Mouse (Mus musculus): Measurements from ENCODE around the gene Ttc7. TPM values are rescaled to one million over a fixed set of nuclear protein-coding genes. Genes with fewer than 3 reads are reported as not detected.

The Ttc7 gene
- polyA plus RNA-seq, 1 experiment from 2014 or later = 2.1 TPM

- H3K27ac ChIP-seq (ENCODE audit: low read depth, low read length) = no peak overlapping the region
- ATAC-seq (ENCODE audit: insufficient read depth, low FRiP score, low TSS enrichment) (no peak), DNase-seq (ENCODE audit: low spot score) (no peak)
- 94% methylated on average over 14 of the region's 14 CpGs for WGBS
- no peak overlapping the region for H3K4me3 ChIP-seq (ENCODE audit: low read depth, low read length)
- no peak overlapping the region for H3K4me2 ChIP-seq (ENCODE audit: low read depth)
- H3K9ac ChIP-seq (ENCODE audit: low read length) = no peak overlapping the region
- H3K27me3 ChIP-seq (ENCODE audit: control insufficient read depth, insufficient read depth, low read length) = no peaks in the 10 kb centered on the region
- H3K36me3 ChIP-seq (ENCODE audit: control insufficient read depth, insufficient read depth, low read length) = no peaks in the 10 kb centered on the region
- H3K9me3 ChIP-seq (ENCODE audit: control insufficient read depth, low read length) = no peaks in the 10 kb centered on the region
- H3K4me1 ChIP-seq (ENCODE audit: control insufficient read depth, insufficient read depth, low read length) = peaks cover 23% of the 10 kb centered on the region
Measured at GRCm38 (mm10) chr17:87335152-87335551, 52.5 kb downstream of the Ttc7 start.

DNA sequence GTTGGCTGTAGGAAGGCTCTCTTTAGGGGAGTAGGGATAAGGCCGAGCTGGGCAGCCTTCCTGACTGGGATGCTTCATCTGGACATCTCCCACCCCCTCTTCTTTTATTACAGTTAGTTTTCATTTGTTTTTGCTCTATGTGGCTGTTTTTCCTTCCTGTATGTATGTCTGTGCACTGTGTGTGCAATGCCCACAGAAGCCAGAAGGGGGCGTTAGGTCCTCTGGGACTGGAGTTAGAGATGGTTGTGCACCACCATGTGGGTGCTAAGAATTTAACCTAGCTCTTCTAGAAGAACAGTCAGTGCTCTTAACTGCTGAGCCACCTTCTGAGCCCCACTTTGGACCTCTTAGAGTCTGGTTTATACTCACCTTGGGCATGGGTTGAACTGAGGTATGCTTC is 53.0 kb downstream of the Ttc7 start:
- H3K9me3 ChIP-seq (ENCODE audit: control insufficient read depth, low read length) = no peaks in the 10 kb centered on the region
- H3K4me2 ChIP-seq (ENCODE audit: low read depth) = no peak overlapping the region
- H3K36me3 ChIP-seq (ENCODE audit: control insufficient read depth, insufficient read depth, low read length) = no peaks in the 10 kb centered on the region
- H3K27ac ChIP-seq (ENCODE audit: low read depth, low read length) = no peak overlapping the region
- 77% methylated on average over 2 of the region's 2 CpGs for WGBS
- H3K4me1 ChIP-seq (ENCODE audit: control insufficient read depth, insufficient read depth, low read length) = peaks cover 18% of the 10 kb centered on the region
- ATAC-seq (ENCODE audit: insufficient read depth, low FRiP score, low TSS enrichment) (no peak), DNase-seq (ENCODE audit: low spot score) (no peak)
- H3K4me3 ChIP-seq (ENCODE audit: low read depth, low read length) = no peak overlapping the region
- no peak overlapping the region for H3K9ac ChIP-seq (ENCODE audit: low read length)
- H3K27me3 ChIP-seq (ENCODE audit: control insufficient read depth, insufficient read depth, low read length) = no peaks in the 10 kb centered on the region

DNA sequence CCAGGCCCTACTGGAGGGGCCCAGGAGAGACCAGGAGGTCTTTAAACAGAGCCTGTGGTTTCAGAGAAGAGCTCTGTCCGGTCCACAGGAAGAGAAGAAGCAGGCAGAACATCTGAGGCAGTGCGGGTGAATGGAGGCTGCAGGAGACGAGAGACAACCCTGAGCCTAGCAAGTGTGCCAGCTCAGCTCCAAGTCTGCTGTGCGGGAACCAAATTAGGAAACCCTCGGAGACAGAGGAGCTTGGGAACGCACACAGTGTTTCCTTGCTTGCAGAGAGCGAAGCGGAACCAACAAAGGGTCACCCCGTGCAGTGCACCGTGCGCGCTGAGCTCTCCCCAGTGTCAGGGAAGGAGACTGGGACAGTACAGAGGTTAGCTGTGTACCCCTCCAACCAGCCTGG is 54.2 kb downstream of the Ttc7 start:
- H3K4me3 ChIP-seq (ENCODE audit: low read depth, low read length) = no peak overlapping the region
- DNase-seq (ENCODE audit: low spot score) = no peak
- ATAC-seq (ENCODE audit: insufficient read depth, low FRiP score, low TSS enrichment) = no peak
- H3K36me3 ChIP-seq (ENCODE audit: control insufficient read depth, insufficient read depth, low read length) = no peaks in the 10 kb centered on the region
- no peaks in the 10 kb centered on the region for H3K27me3 ChIP-seq (ENCODE audit: control insufficient read depth, insufficient read depth, low read length)
- H3K27ac ChIP-seq (ENCODE audit: low read depth, low read length) = no peak overlapping the region
- H3K4me2 ChIP-seq (ENCODE audit: low read depth) = no peak overlapping the region
- H3K9me3 ChIP-seq (ENCODE audit: control insufficient read depth, low read length) = no peaks in the 10 kb centered on the region
- no peak overlapping the region for H3K9ac ChIP-seq (ENCODE audit: low read length)
- H3K4me1 ChIP-seq (ENCODE audit: control insufficient read depth, insufficient read depth, low read length) = peaks cover 6% of the 10 kb centered on the region
- WGBS = 84% methylated on average over 12 of the region's 12 CpGs

DNA sequence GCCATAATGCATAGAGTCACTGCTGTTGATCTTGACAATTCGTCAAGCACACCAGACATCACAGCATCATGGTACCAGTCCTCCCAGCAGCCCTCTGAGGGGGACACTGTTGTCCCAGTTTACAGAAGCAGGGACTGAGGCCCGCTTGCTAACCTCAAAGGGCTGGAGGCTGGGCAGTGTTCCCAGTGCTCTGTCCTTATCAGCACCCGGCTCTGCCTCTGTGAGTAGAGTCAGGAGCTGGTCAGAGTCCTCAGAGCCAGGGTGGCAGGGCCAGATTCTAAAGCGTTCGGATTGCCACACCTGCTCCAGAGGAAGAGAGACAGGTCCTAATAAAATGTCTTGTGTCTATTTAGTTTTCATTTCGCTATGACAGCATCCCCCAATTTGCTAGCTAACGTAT is 55.0 kb downstream of the Ttc7 start:
- Histone ChIP-seq H3K36me3 (ENCODE audit: control insufficient read depth, insufficient read depth, low read length) (no peaks in the 10 kb centered on the region), H3K4me2 (ENCODE audit: low read depth) (no peak overlapping the region), H3K27ac (ENCODE audit: low read depth, low read length) (no peak overlapping the region), H3K27me3 (ENCODE audit: control insufficient read depth, insufficient read depth, low read length) (no peaks in the 10 kb centered on the region), H3K9ac (ENCODE audit: low read length) (no peak overlapping the region), H3K9me3 (ENCODE audit: control insufficient read depth, low read length) (no peaks in the 10 kb centered on the region), H3K4me3 (ENCODE audit: low read depth, low read length) (no peak overlapping the region), H3K4me1 (ENCODE audit: control insufficient read depth, insufficient read depth, low read length) (no peaks in the 10 kb centered on the region)
- 92% methylated on average over 7 of the region's 7 CpGs for WGBS
- DNase-seq (ENCODE audit: low spot score) (no peak), ATAC-seq (ENCODE audit: insufficient read depth, low FRiP score, low TSS enrichment) (no peak)

DNA sequence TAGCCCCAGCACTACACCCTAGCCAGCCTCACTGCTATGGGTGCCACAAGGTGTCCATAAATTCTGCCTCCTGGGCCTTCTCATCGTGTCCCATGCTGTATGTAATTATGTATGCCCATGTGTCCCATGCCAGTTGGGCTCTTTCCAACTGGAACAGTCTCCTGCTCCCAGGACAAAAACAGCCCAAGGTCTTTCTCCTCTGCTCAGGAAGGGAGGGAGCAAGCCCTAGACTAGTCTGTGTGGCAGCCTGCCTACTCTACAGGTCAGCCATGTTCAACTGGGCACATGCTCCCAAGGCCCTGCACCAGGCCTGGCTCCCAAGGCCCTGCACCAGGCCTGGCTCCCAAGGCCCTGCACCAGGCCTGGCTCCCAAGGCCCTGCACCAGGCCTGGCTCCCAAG is 56.4 kb downstream of the Ttc7 start:
- ATAC-seq (ENCODE audit: insufficient read depth, low FRiP score, low TSS enrichment) (no peak), DNase-seq (ENCODE audit: low spot score) (no peak)
- H3K36me3 ChIP-seq (ENCODE audit: control insufficient read depth, insufficient read depth, low read length) = no peaks in the 10 kb centered on the region
- no peak overlapping the region for H3K9ac ChIP-seq (ENCODE audit: low read length)
- no peak overlapping the region for H3K4me3 ChIP-seq (ENCODE audit: low read depth, low read length)
- no peaks in the 10 kb centered on the region for H3K9me3 ChIP-seq (ENCODE audit: control insufficient read depth, low read length)
- H3K27me3 ChIP-seq (ENCODE audit: control insufficient read depth, insufficient read depth, low read length) = no peaks in the 10 kb centered on the region
- no peak overlapping the region for H3K27ac ChIP-seq (ENCODE audit: low read depth, low read length)
- H3K4me2 ChIP-seq (ENCODE audit: low read depth) = no peak overlapping the region
- H3K4me1 ChIP-seq (ENCODE audit: control insufficient read depth, insufficient read depth, low read length) = no peaks in the 10 kb centered on the region
- WGBS = 89% methylated on average over 1 of the region's 1 CpGs

DNA sequence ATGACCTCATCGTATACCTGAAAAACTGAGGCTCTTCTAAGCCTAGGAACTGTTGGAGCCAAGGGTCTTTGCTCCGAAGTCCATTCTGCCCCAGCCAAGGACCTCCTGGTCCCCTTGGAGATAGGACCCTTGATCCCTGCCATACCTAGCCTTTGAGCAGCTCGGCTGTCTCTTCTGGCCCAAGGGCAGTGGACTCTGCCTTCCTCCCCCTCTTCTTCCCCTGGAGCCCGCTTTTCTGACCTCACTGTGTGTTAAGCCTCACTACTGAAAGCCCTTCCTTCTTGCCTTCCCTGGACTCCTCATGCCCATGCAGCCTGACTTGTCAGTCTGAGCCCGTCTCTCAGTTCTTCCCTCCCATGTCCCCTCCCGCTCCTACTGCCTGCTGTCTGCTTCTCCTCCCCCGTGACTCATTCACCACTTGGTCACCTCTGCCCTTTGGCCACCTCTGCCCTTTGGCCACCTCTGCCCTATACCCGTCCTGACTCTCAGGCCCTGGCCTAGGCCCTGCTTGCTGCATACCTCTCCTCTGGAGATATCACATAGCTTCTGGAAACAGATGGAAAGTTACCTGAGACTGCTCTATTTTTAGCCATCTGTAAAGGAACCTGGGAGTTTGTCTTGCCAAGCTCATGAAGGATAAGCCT is 60.5 kb downstream of the Ttc7 start:
- Histone ChIP-seq H3K4me3 (ENCODE audit: low read depth, low read length) (no peak overlapping the region), H3K9me3 (ENCODE audit: control insufficient read depth, low read length) (no peaks in the 10 kb centered on the region), H3K9ac (ENCODE audit: low read length) (no peak overlapping the region), H3K4me2 (ENCODE audit: low read depth) (no peak overlapping the region), H3K27ac (ENCODE audit: low read depth, low read length) (no peak overlapping the region), H3K4me1 (ENCODE audit: control insufficient read depth, insufficient read depth, low read length) (peaks cover 3% of the 10 kb centered on the region; the same call in 1 of the 2 replicates), H3K36me3 (ENCODE audit: control insufficient read depth, insufficient read depth, low read length) (no peaks in the 10 kb centered on the region), H3K27me3 (ENCODE audit: control insufficient read depth, insufficient read depth, low read length) (no peaks in the 10 kb centered on the region)
- no peak for DNase-seq (ENCODE audit: low spot score)
- 67% methylated on average over 8 of the region's 8 CpGs for WGBS
- no peak for ATAC-seq (ENCODE audit: insufficient read depth, low FRiP score, low TSS enrichment)

GRCm38 (mm10) chr17:87344441-87345251 is 62.0 kb downstream of the Ttc7 start:
- peaks cover 6% of the 10 kb centered on the region for H3K4me1 ChIP-seq (ENCODE audit: control insufficient read depth, insufficient read depth, low read length)
- H3K36me3 ChIP-seq (ENCODE audit: control insufficient read depth, insufficient read depth, low read length) = no peaks in the 10 kb centered on the region
- WGBS = 76% methylated on average over 18 of the region's 18 CpGs
- no peak overlapping the region for H3K9ac ChIP-seq (ENCODE audit: low read length)
- H3K4me2 ChIP-seq (ENCODE audit: low read depth) = no peak overlapping the region
- H3K27me3 ChIP-seq (ENCODE audit: control insufficient read depth, insufficient read depth, low read length) = no peaks in the 10 kb centered on the region
- ATAC-seq (ENCODE audit: insufficient read depth, low FRiP score, low TSS enrichment) = no peak
- DNase-seq (ENCODE audit: low spot score) = no peak
- no peak overlapping the region for H3K4me3 ChIP-seq (ENCODE audit: low read depth, low read length)
- no peaks in the 10 kb centered on the region for H3K9me3 ChIP-seq (ENCODE audit: control insufficient read depth, low read length)
- no peak overlapping the region for H3K27ac ChIP-seq (ENCODE audit: low read depth, low read length)

- Histone ChIP-seq H3K36me3 (ENCODE audit: control insufficient read depth, insufficient read depth, low read length) (no peaks in the 10 kb centered on the region), H3K4me2 (ENCODE audit: low read depth) (no peak overlapping the region), H3K27ac (ENCODE audit: low read depth, low read length) (no peak overlapping the region), H3K27me3 (ENCODE audit: control insufficient read depth, insufficient read depth, low read length) (no peaks in the 10 kb centered on the region), H3K4me1 (ENCODE audit: control insufficient read depth, insufficient read depth, low read length) (peaks cover 6% of the 10 kb centered on the region), H3K9ac (ENCODE audit: low read length) (no peak overlapping the region), H3K9me3 (ENCODE audit: control insufficient read depth, low read length) (no peaks in the 10 kb centered on the region), H3K4me3 (ENCODE audit: low read depth, low read length) (no peak overlapping the region)
- no peak for DNase-seq (ENCODE audit: low spot score)
- ATAC-seq (ENCODE audit: insufficient read depth, low FRiP score, low TSS enrichment) = no peak
- 51% methylated on average over 4 of the region's 4 CpGs for WGBS
Measured at GRCm38 (mm10) chr17:87345252-87345593, 62.5 kb downstream of the Ttc7 start.

GRCm38 (mm10) chr17:87348353-87348752 is 65.7 kb downstream of the Ttc7 start:
- no peak overlapping the region for H3K4me3 ChIP-seq (ENCODE audit: low read depth, low read length)
- ATAC-seq (ENCODE audit: insufficient read depth, low FRiP score, low TSS enrichment) (no peak), DNase-seq (ENCODE audit: low spot score) (no peak)
- H3K9ac ChIP-seq (ENCODE audit: low read length) = no peak overlapping the region
- H3K36me3 ChIP-seq (ENCODE audit: control insufficient read depth, insufficient read depth, low read length) = no peaks in the 10 kb centered on the region
- H3K9me3 ChIP-seq (ENCODE audit: control insufficient read depth, low read length) = no peaks in the 10 kb centered on the region
- no peaks in the 10 kb centered on the region for H3K27me3 ChIP-seq (ENCODE audit: control insufficient read depth, insufficient read depth, low read length)
- WGBS = 45% methylated on average over 9 of the region's 9 CpGs
- H3K4me1 ChIP-seq (ENCODE audit: control insufficient read depth, insufficient read depth, low read length) = peaks cover 23% of the 10 kb centered on the region
- H3K4me2 ChIP-seq (ENCODE audit: low read depth) = no peak overlapping the region
- no peak overlapping the region for H3K27ac ChIP-seq (ENCODE audit: low read depth, low read length)
